Mouse (Mus musculus) midbrain, embryonic 12.5 days (tissue): ENCODE measurements around the gene Sptbn4. TPM values are rescaled to one million over a fixed set of nuclear protein-coding genes. Genes with fewer than 3 reads are reported as not detected.

Experiments
- ATAC-seq: fragments of 200-750 bp; cut with Nextera tagmentation; 2 replicates; pipeline ENCODE4 v1.8.0; 2017; ENCODE audit warnings: low read depth, moderate TSS enrichment, moderate library complexity; ENCODE audit not compliant: low FRiP score
- H3K27ac ChIP-seq: fragments of 300-500 bp; sonication (generic); replicated peaks from 2 replicates; pipeline ENCODE4 v1.5.1; 2016; ENCODE audit warnings: mild to moderate bottlenecking
- H3K27me3 ChIP-seq: fragments of 300-500 bp; sonication (generic); 2 replicates; pipeline ENCODE4 v1.6.1; 2016; ENCODE audit warnings: mild to moderate bottlenecking
- H3K36me3 ChIP-seq: fragments of 300-500 bp; sonication (generic); 2 replicates; pipeline ENCODE4 v1.6.1; 2016
- H3K4me1 ChIP-seq: fragments of 300-500 bp; sonication (generic); 2 replicates; pipeline ENCODE4 v1.6.1; 2016
- H3K4me2 ChIP-seq: fragments of 300-500 bp; sonication (generic); replicated peaks from 2 replicates; pipeline ENCODE4 v1.6.1; 2016; ENCODE audit warnings: mild to moderate bottlenecking, moderate library complexity
- H3K4me3 ChIP-seq: fragments of 300-500 bp; sonication (generic); 2 replicates; pipeline ENCODE4 v1.5.1; 2016; ENCODE audit warnings: mild to moderate bottlenecking
- H3K9ac ChIP-seq: fragments of 300-500 bp; sonication (generic); replicated peaks from 2 replicates; pipeline ENCODE4 v1.6.1; 2016; ENCODE audit warnings: mild to moderate bottlenecking, moderate library complexity
- H3K9me3 ChIP-seq: fragments of 300-500 bp; sonication (generic); 2 replicates; pipeline ENCODE4 v1.6.1; 2016; ENCODE audit warnings: mild to moderate bottlenecking
- WGBS: fragments of 180-500 bp; shearing (Covaris S2); methylation state at CpG from one replicate; pipeline ENCODE4 v1.1.7; 2016; 5-methylcytosine and 5-hydroxymethylcytosine counted together
- polyA plus RNA-seq: library from polyadenylated mRNA; unstranded; fragments of >200 nt; fragmentation: Nextera tagmentation; extraction: Ambion mirVana; gene quantifications from 2 replicates; pipeline ENCODE4 v1.2.1, GENCODE M21; 2016

Sptbn4 gene
- polyA plus RNA-seq, 1 experiment from 2014 or later: 0.78 TPM

DNA sequence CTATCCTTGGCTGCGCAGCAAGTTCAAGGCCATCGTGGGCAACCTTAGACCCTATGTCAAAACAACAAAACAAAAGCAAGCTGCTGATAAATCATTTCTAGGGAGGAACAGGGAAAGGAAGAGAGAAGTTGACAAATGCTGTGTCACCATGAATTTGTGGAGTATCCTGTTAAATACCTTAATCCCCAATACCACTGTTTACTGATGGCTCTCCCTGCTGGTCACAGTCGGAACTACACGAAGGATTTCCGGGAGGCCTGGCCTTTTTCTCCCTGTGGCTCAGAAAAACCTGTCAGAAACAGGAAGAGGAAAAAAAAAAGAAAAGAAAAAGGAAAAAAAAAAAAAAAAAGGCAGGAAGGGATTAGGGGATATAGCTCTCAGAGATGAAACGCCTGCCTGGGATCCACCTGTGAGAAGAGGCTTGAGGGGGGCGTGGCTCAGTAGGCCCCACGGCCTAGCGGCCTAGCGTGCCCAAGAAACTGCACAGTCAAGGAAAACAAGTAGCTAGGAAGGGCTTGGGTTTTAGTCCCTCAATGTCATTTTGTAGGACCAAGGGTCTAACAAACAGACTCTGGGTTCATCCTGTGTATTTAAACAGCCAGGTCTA, 1.9 kb upstream of the Sptbn4 start:
- 61% methylated on average over 10 of the region's 10 CpGs for WGBS

DNA sequence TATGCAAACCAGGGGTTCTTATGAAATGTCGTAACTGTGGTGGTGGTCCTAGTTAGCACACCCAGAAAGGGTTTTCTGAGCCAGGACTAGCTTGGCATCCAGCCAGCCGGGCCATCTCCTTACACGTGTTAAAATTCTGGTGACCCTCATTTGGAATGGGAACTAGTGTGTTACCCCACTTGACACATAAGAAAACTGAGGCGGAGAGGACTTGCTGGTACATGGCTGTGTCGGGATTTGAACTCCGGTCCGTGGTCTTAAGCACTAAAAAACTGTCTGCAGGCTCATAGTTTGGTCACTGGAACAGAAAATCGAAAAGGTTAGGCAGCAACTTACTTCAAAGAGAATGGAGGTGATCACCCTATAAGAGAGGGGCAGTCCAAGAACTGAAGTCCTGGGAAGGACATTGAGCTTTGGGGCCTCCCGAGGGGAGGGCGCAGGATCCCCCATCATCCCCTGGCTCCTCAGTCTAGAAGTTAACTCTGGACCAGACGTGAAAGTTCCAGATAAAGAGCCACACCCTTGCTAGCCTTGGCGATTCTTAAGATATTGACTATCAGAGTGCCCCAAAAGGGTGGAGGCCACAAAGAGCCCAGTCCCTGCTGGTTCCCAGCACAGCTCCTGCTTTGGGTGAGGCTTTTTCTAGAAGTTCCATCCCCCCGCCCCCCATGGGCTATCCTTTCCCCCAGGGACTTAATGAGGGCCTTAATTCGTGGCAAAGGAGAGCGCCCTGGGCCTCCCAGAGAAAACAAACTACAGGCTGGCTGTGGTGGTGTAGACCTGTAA, 1.1 kb upstream of the Sptbn4 start:
- no peak for ATAC-seq
- peak overlapping the region; percentile 50 for H3K9ac ChIP-seq
- WGBS: 62% methylated on average over 15 of the region's 15 CpGs

More for the DNA sequence above, 1.9 kb upstream of the Sptbn4 start:
- no peak overlapping the region for H3K9ac ChIP-seq
- H3K9me3 ChIP-seq: no peaks in the 10 kb centered on the region
- H3K4me1 ChIP-seq: peaks cover 20% of the 10 kb centered on the region
- H3K27me3 ChIP-seq: peaks cover 43% of the 10 kb centered on the region
- H3K4me3 ChIP-seq: no peak overlapping the region
- no peak overlapping the region for H3K27ac ChIP-seq
- ATAC-seq: no peak
- H3K4me2 ChIP-seq: no peak overlapping the region
- H3K36me3 ChIP-seq: no peaks in the 10 kb centered on the region

DNA sequence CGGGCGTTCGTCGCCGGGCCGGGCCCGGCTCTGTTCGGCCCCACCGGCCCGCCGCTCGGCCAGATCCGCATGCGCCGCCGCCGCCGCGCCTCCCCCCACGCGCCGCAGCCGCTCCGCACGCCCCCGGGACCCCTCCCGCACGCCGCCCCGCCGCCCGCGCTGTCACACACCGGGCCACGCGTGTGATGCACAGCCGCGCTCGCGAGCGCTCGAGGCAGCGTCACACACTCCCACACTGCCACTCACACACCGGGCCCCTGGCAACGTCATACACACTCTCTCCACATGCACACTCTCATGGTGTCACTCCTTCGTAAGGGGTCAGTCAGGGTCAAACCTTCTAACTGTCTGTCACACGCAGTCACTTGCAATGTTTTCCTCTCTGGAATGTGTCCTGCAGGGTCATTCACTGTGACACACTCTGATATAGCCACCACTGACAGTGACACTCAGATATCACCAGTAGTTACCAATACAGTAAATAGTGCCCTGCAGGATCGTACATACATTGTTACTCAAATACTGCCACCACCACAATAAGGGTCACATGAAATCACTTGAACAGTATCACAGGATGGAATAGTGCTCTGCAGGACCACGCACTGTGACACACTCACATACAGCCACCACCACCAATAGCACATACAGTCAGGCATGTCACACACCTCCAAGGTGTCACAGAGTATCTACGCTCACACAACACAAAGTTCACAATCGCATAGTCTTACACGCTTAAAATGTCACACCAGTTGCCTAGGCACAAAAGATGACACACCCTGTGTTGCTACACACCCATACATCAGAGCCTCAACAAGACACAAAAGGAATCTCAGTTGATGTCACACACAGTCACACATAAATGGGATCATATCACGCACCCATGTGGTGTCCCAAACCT, 716 bp downstream of the Sptbn4 start:
- Histone ChIP-seq H3K27ac (no peak overlapping the region), H3K4me3 (peak overlapping the region; percentile 59), H3K4me2 (peak overlapping the region; percentile 95), H3K36me3 (no peaks in the 10 kb centered on the region), H3K9me3 (no peaks in the 10 kb centered on the region), H3K9ac (peak overlapping the region; percentile 79), H3K4me1 (peaks cover 20% of the 10 kb centered on the region), H3K27me3 (peaks cover 48% of the 10 kb centered on the region)
- ATAC-seq: peak; percentile 28
- WGBS: 11% methylated on average over 29 of the region's 53 CpGs

More for the DNA sequence above, 1.1 kb upstream of the Sptbn4 start:
- Histone ChIP-seq H3K4me1 (peaks cover 20% of the 10 kb centered on the region), H3K27ac (no peak overlapping the region; the same call in 1 of the 2 replicates), H3K4me3 (peak overlapping the region; percentile 51), H3K9me3 (no peaks in the 10 kb centered on the region), H3K4me2 (peak overlapping the region; percentile 95), H3K27me3 (peaks cover 46% of the 10 kb centered on the region), H3K36me3 (no peaks in the 10 kb centered on the region)

DNA sequence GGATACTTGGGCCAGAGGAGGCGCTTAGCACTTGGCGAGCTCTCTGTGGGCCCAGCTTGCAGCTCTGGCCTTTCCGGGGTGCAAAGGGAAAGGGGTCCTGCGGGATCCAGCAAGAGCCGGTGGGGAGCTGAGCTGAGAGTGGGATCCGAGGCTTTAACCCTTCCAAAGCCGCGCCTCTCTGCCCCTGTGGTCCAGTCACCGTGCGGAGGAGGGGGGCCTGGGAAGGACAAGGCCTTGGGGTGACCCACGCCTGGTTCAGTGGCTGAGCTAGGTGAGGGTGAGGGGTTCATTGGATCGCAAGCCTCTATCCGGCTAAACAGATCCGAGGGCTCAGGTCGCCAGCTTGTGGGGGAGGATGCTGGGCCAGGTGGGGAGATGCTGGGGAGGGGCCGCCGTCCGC, 1.4 kb downstream of the Sptbn4 start:
- Histone ChIP-seq H3K4me1 (peaks cover 20% of the 10 kb centered on the region), H3K9ac (peak overlapping the region; percentile 79), H3K4me3 (peak overlapping the region; percentile 59), H3K9me3 (no peaks in the 10 kb centered on the region), H3K27ac (no peak overlapping the region), H3K36me3 (no peaks in the 10 kb centered on the region), H3K4me2 (peak overlapping the region; percentile 95), H3K27me3 (peaks cover 48% of the 10 kb centered on the region)
- WGBS: 1% methylated on average over 13 of the region's 18 CpGs
- no peak for ATAC-seq

- ATAC-seq: no peak
- no peak overlapping the region for H3K9ac ChIP-seq
- WGBS: 75% methylated on average over 4 of the region's 4 CpGs
- no peaks in the 10 kb centered on the region for H3K9me3 ChIP-seq
- H3K4me3 ChIP-seq: no peak overlapping the region
- H3K27ac ChIP-seq: no peak overlapping the region
- no peaks in the 10 kb centered on the region for H3K4me1 ChIP-seq
- no peaks in the 10 kb centered on the region for H3K36me3 ChIP-seq
- H3K4me2 ChIP-seq: no peak overlapping the region
- peaks cover 15% of the 10 kb centered on the region for H3K27me3 ChIP-seq
Observed at GRCm38 (mm10) chr7:27440014-27440413, 7.5 kb downstream of the Sptbn4 start.

GRCm38 (mm10) chr7:27437544-27437943, 9.9 kb downstream of the Sptbn4 start:
- WGBS: 63% methylated on average over 5 of the region's 5 CpGs
- peaks cover 27% of the 10 kb centered on the region for H3K27me3 ChIP-seq
- no peaks in the 10 kb centered on the region for H3K9me3 ChIP-seq
- H3K36me3 ChIP-seq: no peaks in the 10 kb centered on the region
- no peaks in the 10 kb centered on the region for H3K4me1 ChIP-seq
- H3K4me2 ChIP-seq: no peak overlapping the region
- no peak overlapping the region for H3K27ac ChIP-seq
- H3K9ac ChIP-seq: no peak overlapping the region
- no peak for ATAC-seq
- no peak overlapping the region for H3K4me3 ChIP-seq

DNA sequence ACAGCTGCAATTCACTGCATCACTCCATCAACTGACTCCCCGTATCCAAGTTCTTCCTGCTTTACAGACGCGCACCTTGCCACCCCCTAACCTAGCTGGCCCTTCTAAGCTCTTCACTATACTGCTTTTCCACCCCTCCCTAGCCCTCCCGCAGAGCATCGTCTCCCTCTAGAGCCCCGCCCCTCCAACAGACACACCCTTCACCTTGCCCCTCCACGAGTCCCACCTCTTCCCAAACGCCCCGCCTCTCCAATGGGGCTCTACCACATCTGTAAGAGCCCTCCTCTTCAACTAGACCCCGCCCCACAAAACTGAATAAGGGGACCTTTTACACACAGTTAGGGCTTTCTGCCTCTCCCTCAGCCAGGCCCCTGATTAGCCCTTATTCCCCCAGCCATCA, 13.7 kb downstream of the Sptbn4 start:
- no peak overlapping the region for H3K9ac ChIP-seq
- no peaks in the 10 kb centered on the region for H3K4me1 ChIP-seq
- H3K4me2 ChIP-seq: no peak overlapping the region
- no peak overlapping the region for H3K4me3 ChIP-seq
- H3K36me3 ChIP-seq: no peaks in the 10 kb centered on the region
- no peak for ATAC-seq
- H3K27me3 ChIP-seq: peaks cover 27% of the 10 kb centered on the region
- peaks cover 5% of the 10 kb centered on the region for H3K9me3 ChIP-seq
- H3K27ac ChIP-seq: no peak overlapping the region
- 9% methylated on average over 9 of the region's 10 CpGs for WGBS

- Histone ChIP-seq H3K4me1 (no peaks in the 10 kb centered on the region), H3K27me3 (peaks cover 27% of the 10 kb centered on the region), H3K4me3 (no peak overlapping the region), H3K9ac (no peak overlapping the region), H3K9me3 (peaks cover 5% of the 10 kb centered on the region), H3K4me2 (no peak overlapping the region), H3K27ac (no peak overlapping the region), H3K36me3 (no peaks in the 10 kb centered on the region)
- 30% methylated on average over 10 of the region's 10 CpGs for WGBS
- ATAC-seq: no peak
Observed at GRCm38 (mm10) chr7:27433349-27433748, 14.1 kb downstream of the Sptbn4 start.

DNA sequence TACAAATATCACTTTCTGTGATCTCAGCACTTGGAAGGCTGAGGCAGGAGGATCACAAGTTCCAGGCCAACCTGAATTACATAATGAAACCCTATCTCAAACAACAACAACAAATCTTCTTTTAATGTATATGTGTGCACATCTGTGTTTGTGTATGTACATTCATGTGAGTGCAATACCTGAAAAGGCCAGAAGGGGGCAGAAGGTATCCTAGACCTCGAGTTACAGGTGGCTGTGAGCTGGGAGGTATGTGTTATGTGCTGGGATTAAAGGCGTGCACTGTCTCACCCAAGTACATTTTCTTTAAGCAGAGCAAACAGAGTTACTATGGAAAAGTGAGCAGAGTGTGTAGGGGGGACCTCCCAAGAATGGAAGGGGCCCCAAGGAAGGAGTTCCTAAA, 18.4 kb downstream of the Sptbn4 start:
- no peak for ATAC-seq
- H3K4me2 ChIP-seq: no peak overlapping the region
- H3K9ac ChIP-seq: no peak overlapping the region
- no peak overlapping the region for H3K27ac ChIP-seq
- no peaks in the 10 kb centered on the region for H3K36me3 ChIP-seq
- H3K9me3 ChIP-seq: peaks cover 5% of the 10 kb centered on the region
- 58% methylated on average over 2 of the region's 2 CpGs for WGBS
- H3K27me3 ChIP-seq: peaks cover 15% of the 10 kb centered on the region
- no peak overlapping the region for H3K4me3 ChIP-seq
- H3K4me1 ChIP-seq: no peaks in the 10 kb centered on the region

DNA sequence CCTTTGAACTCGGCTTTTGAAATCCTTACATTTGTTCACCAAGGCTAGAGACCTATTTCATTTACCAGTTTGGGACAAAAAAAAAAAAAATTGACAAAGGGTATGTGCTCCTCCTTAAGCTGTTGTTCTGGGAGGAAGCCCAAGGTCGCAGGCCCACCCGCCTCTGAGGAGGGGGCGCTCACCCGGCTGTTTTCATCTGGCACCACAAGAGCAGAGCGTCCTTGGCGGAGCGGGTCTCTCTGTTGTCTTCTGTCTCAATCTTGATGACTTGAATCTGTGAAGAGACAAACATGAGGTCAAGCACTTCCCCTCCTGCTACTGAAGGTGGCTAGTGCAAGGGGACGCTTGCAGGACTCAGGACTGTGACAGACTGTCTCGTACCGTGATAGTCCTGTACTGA, 19.5 kb downstream of the Sptbn4 start:
- peaks cover 3% of the 10 kb centered on the region for H3K27me3 ChIP-seq
- ATAC-seq: no peak
- no peak overlapping the region for H3K27ac ChIP-seq
- H3K9me3 ChIP-seq: peaks cover 5% of the 10 kb centered on the region
- no peak overlapping the region for H3K4me2 ChIP-seq
- H3K4me1 ChIP-seq: no peaks in the 10 kb centered on the region
- H3K4me3 ChIP-seq: no peak overlapping the region
- WGBS: 80% methylated on average over 11 of the region's 11 CpGs
- no peak overlapping the region for H3K9ac ChIP-seq
- no peaks in the 10 kb centered on the region for H3K36me3 ChIP-seq

GRCm38 (mm10) chr7:27427387-27427786, 20.1 kb downstream of the Sptbn4 start:
- Histone ChIP-seq H3K9ac (no peak overlapping the region), H3K4me2 (no peak overlapping the region), H3K4me1 (no peaks in the 10 kb centered on the region), H3K36me3 (no peaks in the 10 kb centered on the region), H3K27ac (no peak overlapping the region), H3K27me3 (no peaks in the 10 kb centered on the region), H3K4me3 (no peak overlapping the region), H3K9me3 (peaks cover 8% of the 10 kb centered on the region)
- ATAC-seq: no peak
- 76% methylated on average over 1 of the region's 1 CpGs for WGBS
